In the genomic region with DNA sequence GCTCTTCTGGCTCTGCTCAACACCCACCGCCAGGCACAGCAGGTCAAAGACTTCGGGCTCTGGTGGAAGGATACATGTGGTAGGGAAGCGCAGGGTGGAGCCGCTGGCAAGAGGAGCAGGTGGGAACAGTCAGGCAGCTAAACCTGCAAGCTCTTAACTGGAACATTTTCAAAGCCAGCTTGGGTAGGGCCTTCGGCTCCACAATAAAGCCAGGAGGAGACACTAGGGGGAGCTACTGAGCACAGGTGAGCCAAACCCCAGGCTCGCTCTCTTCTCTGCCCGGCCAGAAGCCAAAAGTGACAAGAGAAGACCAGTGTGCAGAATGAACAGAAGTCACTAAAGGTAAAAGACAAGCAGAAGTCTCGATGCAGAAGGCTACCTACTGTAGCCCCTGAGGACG, we compare ENCODE assay signal across 10 mouse cellular contexts. TPM values are rescaled to one million over a fixed set of nuclear protein-coding genes. Genes with fewer than 3 reads are reported as not detected.
A peak's percentile ranks its signal among the peaks of the same experiment; 100 is the strongest.
DNase-seq lines count a peak whose midpoint lies in the region; ATAC-seq and TF ChIP-seq lines count a peak whose summit lies in the region.
"Had no signal": no experiment of that assay in that cellular context is flagged by ENCODE, and none has a peak within 500 bp of the region (broad histone marks: within the 10 kb centered on the region; RNA-seq: fewer than 3 reads in every experiment).

No protein-coding gene starts in this region.

- TF ChIP-seq CTCF in E14TG2a.4 (conservative IDR thresholded peaks at IDR 0.05; ENCODE audit: low read length), result peak; percentile 90
- TF ChIP-seq CTCF in gastrocnemius, adult 2 months (IDR thresholded peaks at IDR 0.05), result peak; percentile 78

- no peak overlapping the region for H3K9ac ChIP-seq in intestine, embryonic 14.5 days (ENCODE audit: low read length)
- H3K9ac ChIP-seq in intestine, embryonic 15.5 days, result no peak overlapping the region

- H3K4me2 ChIP-seq in intestine, embryonic 14.5 days (ENCODE audit: low read length), result no peak overlapping the region
- no peak overlapping the region for H3K4me2 ChIP-seq in intestine, embryonic 15.5 days (replicated peaks)

- WGBS in intestine, embryonic 14.5 days, result 85% methylated on average over 9 of the region's 9 CpGs
- WGBS in intestine, embryonic 15.5 days, result 83% methylated on average over 9 of the region's 9 CpGs

- DNase-seq in intestine, embryonic 14.5 days (ENCODE audit: low spot score), result peak; percentile 58
- peak; percentile 22 for DNase-seq in c-Kit-positive CD71-positive TER-119-positive erythroid progenitor cells, embryonic 14.5 days (ENCODE audit: low spot score)
- DNase-seq in gastrocnemius, adult 2 months, result peak; percentile 70
- DNase-seq in testis, postnatal 14 days (ENCODE audit: low spot score), result no peak
- no peak for DNase-seq in right cerebral cortex, postnatal 14 days

- no peaks in the 10 kb centered on the region for H3K9me3 ChIP-seq in intestine, embryonic 14.5 days (ENCODE audit: control insufficient read depth, low read length)
- no peaks in the 10 kb centered on the region for H3K9me3 ChIP-seq in intestine, embryonic 15.5 days
- no peaks in the 10 kb centered on the region for H3K9me3 ChIP-seq in E14TG2a.4 (ENCODE audit: low read length)

- intact Hi-C loops in gastrocnemius, adult 2 months (cut with DNase I), result no loop called here

- no peaks in the 10 kb centered on the region for H3K4me1 ChIP-seq in intestine, embryonic 14.5 days (replicated peaks; ENCODE audit: control insufficient read depth, insufficient read depth, low read length)
- H3K4me1 ChIP-seq in intestine, embryonic 15.5 days (replicated peaks), result no peaks in the 10 kb centered on the region
- H3K4me1 ChIP-seq in E14TG2a.4 (replicated peaks; ENCODE audit: low read depth, low read length), result peaks cover 24% of the 10 kb centered on the region

- H3K36me3 ChIP-seq in intestine, embryonic 14.5 days (ENCODE audit: control insufficient read depth, insufficient read depth, low read length), result peaks cover 64% of the 10 kb centered on the region
- H3K36me3 ChIP-seq in intestine, embryonic 15.5 days, result peaks cover 35% of the 10 kb centered on the region
- peaks cover 94% of the 10 kb centered on the region for H3K36me3 ChIP-seq in E14TG2a.4 (ENCODE audit: insufficient read depth, low read length)

- H3K27me3 ChIP-seq in intestine, embryonic 14.5 days (replicated peaks; ENCODE audit: control insufficient read depth, insufficient read depth, low read length), result no peaks in the 10 kb centered on the region
- H3K27me3 ChIP-seq in intestine, embryonic 15.5 days (replicated peaks), result no peaks in the 10 kb centered on the region
- no peaks in the 10 kb centered on the region for H3K27me3 ChIP-seq in E14TG2a.4 (ENCODE audit: insufficient read depth, low read length)

- H3K27ac ChIP-seq in intestine, embryonic 14.5 days (ENCODE audit: low read depth), result no peak overlapping the region
- H3K27ac ChIP-seq in intestine, embryonic 15.5 days, result no peak overlapping the region
- peak overlapping the region; percentile 78 for H3K27ac ChIP-seq in gastrocnemius, adult 2 months

- no peak overlapping the region for H3K4me3 ChIP-seq in intestine, embryonic 14.5 days (ENCODE audit: low read depth, low read length)
- H3K4me3 ChIP-seq in intestine, embryonic 15.5 days (replicated peaks), result no peak overlapping the region
- no peak overlapping the region for H3K4me3 ChIP-seq in E14TG2a.4 (replicated peaks; ENCODE audit: low read length)
- H3K4me3 ChIP-seq in gastrocnemius, adult 2 months, result no peak overlapping the region

- no peak for ATAC-seq in intestine, embryonic 14.5 days (replicated peaks; ENCODE audit: low FRiP score, low TSS enrichment, low read depth)
- no peak for ATAC-seq in intestine, embryonic 15.5 days
- ATAC-seq in megakaryocyte progenitor cell, adult 5-6 weeks (replicated peaks; ENCODE audit: poor library complexity), result peak; percentile 64

RNA-seq across cellular contexts. Expression of gene Dip2a, which starts 46.7 kb away (rescaled TPM):
- polyA plus RNA-seq in intestine, embryonic 14.5 days (2014; fragmentation: Nextera tagmentation; extraction: Ambion mirVana), result 5.7 and 6.6 TPM in 2 replicates
- polyA plus RNA-seq in intestine, embryonic 15.5 days (2015; fragmentation: Nextera tagmentation; extraction: Ambion mirVana), result 9.0 and 10.2 TPM in 2 replicates
- 1 to 10 TPM; 3.8 to 5.0 TPM for total RNA-seq in gastrocnemius, adult 2 months (2021)
- total RNA-seq in megakaryocyte progenitor cell, adult 5-6 weeks (2015), result 1.2 and 1.3 TPM in 2 replicates
- 1.4 and 2.9 TPM in 2 replicates for total RNA-seq in megakaryocyte progenitor cell, adult 5-6 weeks (2017)

RNA-seq across cellular contexts. Expression of gene AC141477.1, which starts 48.5 kb away (rescaled TPM):
- not detected in 2 replicates for polyA plus RNA-seq in intestine, embryonic 14.5 days (2014; fragmentation: Nextera tagmentation; extraction: Ambion mirVana)
- polyA plus RNA-seq in intestine, embryonic 15.5 days (2015; fragmentation: Nextera tagmentation; extraction: Ambion mirVana), result 2.0 TPM in 1 of 2 replicates, not detected in the other
- not detected for total RNA-seq in gastrocnemius, adult 2 months (2021)
- not detected in 2 replicates for total RNA-seq in megakaryocyte progenitor cell, adult 5-6 weeks (2015)
- 20.5 and 61.6 TPM in 2 replicates for total RNA-seq in megakaryocyte progenitor cell, adult 5-6 weeks (2017)
- total RNA-seq: layer of hippocampus, adult 18-20 months had no signal

RNA-seq across cellular contexts. Expression of gene Pcnt, which starts 50.8 kb away (rescaled TPM):
- polyA plus RNA-seq in intestine, embryonic 14.5 days (2014; fragmentation: Nextera tagmentation; extraction: Ambion mirVana), result 20.1 and 22.2 TPM in 2 replicates
- 11.2 and 11.7 TPM in 2 replicates for polyA plus RNA-seq in intestine, embryonic 15.5 days (2015; fragmentation: Nextera tagmentation; extraction: Ambion mirVana)
- total RNA-seq in gastrocnemius, adult 2 months (2021), result 10 to 100 TPM; 68.0 to 78.4 TPM
- 35.8 and 40.5 TPM in 2 replicates for total RNA-seq in megakaryocyte progenitor cell, adult 5-6 weeks (2015)
- 57.7 and 64.8 TPM in 2 replicates for total RNA-seq in megakaryocyte progenitor cell, adult 5-6 weeks (2017)

RNA-seq across cellular contexts. Expression of gene 2610028H24Rik, which starts 57.1 kb away (rescaled TPM):
- polyA plus RNA-seq in intestine, embryonic 14.5 days (2014; fragmentation: Nextera tagmentation; extraction: Ambion mirVana), result not detected in 2 replicates
- not detected in 2 replicates for polyA plus RNA-seq in intestine, embryonic 15.5 days (2015; fragmentation: Nextera tagmentation; extraction: Ambion mirVana)
- under 1 TPM in 1 of 2 experiments, not detected in 1; 0.22 TPM for total RNA-seq in gastrocnemius, adult 2 months (2021)
- total RNA-seq in megakaryocyte progenitor cell, adult 5-6 weeks (2015), result not detected in 2 replicates
- total RNA-seq in megakaryocyte progenitor cell, adult 5-6 weeks (2017), result not detected in 2 replicates
- total RNA-seq: layer of hippocampus, adult 18-20 months; neutrophil, adult 5-6 weeks had no signal

Comparison
In these comparisons a context has a peak if more than half of its experiments do, and no peak if none do; other contexts are left out.
1. DNase-seq: peak in intestine, embryonic 14.5 days (single experiment), c-Kit-positive CD71-positive TER-119-positive erythroid progenitor cells, embryonic 14.5 days (single experiment) and gastrocnemius, adult 2 months (single experiment); none in testis, postnatal 14 days (single experiment) and right cerebral cortex, postnatal 14 days (single experiment).